Mouse (Mus musculus) yolk sac, embryonic 10.5 days (tissue): Measurements from ENCODE around the gene Olfr382.
"Not testable (repeated sequence)": the region's sequence is repeated elsewhere in the genome, so short reads cannot be mapped to it uniquely, and the experiment has no call there.

Source experiments
- DNase-seq: peaks from one replicate; pipeline ENCODE4 v3.0.0-alpha.2; 2017; ENCODE audit warnings: low spot score

Gene Olfr382

GRCm38 (mm10) chr11:73517097-73517496 is at the start of gene Olfr382:
TSS of gene Olfr382 (minus strand) at chr11:73517197.
- no peak for DNase-seq

DNA sequence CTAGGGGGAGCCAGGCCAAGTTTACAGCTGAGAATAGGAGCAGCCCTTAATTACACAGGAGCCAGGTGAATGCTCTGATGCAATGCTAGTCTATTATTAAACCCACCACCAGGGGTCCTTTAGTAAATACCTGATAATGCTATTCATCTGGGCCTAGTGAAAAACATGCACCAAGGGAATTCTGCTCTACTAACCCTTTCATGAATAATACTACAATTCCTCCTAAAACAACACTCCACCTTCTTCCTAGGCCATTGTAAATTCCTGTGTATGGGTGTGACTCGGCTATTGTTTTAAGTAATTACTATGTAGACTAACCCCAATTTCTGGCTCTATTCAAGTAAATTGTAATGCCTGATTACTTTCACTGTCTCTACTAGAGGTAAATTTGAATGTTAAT is 12.0 kb upstream of the Olfr382 start:
- DNase-seq: not testable (repeated sequence)

DNA sequence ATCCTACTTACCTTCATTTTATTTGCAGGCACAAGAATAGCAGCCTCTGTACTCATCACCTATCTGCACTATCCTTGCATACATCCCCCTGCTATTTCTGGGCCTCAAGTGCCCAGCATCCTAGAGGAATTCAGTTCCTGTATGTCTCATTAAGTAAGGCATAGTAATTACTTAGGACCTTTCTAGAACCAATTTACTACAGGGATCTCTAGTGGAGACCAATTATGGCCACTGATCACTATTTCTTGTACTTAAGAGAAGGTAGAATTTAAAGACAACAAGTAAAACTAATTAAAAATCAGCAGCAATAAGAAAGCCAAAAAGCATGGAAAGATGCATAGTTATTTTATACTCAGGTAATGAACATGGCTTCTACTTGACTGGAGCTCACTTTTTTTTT is 25.5 kb downstream of the Olfr382 start, which contains the start of gene Olfr381:
Olfr381 (minus strand) TSS at position 101 of the 400 bp plus-strand sequence.
- DNase-seq: no peak
